Mouse (Mus musculus) urinary bladder, adult 18-20 months (tissue): ENCODE results near the gene Rbm5.
A peak's percentile ranks its signal among the peaks of the same experiment; 100 is the strongest.

Experiments
- DNase-seq, 2 experiments: peaks; one replicate each; pipeline ENCODE4 v3.0.0; 2022; ENCODE audit warnings: low spot score in 2 of 2, mixed read lengths in 2 of 2

Rbm5 gene

GRCm38 (mm10) chr9:107701594-107701993, 69.2 kb downstream of the Rbm5 start:
- peak; percentile 83 for DNase-seq

GRCm38 (mm10) chr9:107700114-107700571, 70.7 kb downstream of the Rbm5 start:
- no peak for DNase-seq

GRCm38 (mm10) chr9:107699376-107699980, 71.3 kb downstream of the Rbm5 start:
- DNase-seq: no peak

- DNase-seq: no peak
Observed at GRCm38 (mm10) chr9:107698611-107699190, 72.1 kb downstream of the Rbm5 start.

GRCm38 (mm10) chr9:107697811-107698521, 72.8 kb downstream of the Rbm5 start:
- no peak for DNase-seq

- DNase-seq: no peak
Observed at GRCm38 (mm10) chr9:107696845-107697610, 73.8 kb downstream of the Rbm5 start.

GRCm38 (mm10) chr9:107696106-107696479, 74.7 kb downstream of the Rbm5 start:
- no peak for DNase-seq

GRCm38 (mm10) chr9:107695441-107696105, 75.2 kb downstream of the Rbm5 start:
- no peak for DNase-seq

- no peak for DNase-seq
Observed at GRCm38 (mm10) chr9:107694627-107695026, 76.2 kb downstream of the Rbm5 start.

GRCm38 (mm10) chr9:107693433-107693987, 77.3 kb downstream of the Rbm5 start:
- DNase-seq: no peak

GRCm38 (mm10) chr9:107692785-107693184, 78.0 kb downstream of the Rbm5 start:
- DNase-seq: no peak

- no peak for DNase-seq
Observed at GRCm38 (mm10) chr9:107690391-107690790, 80.4 kb downstream of the Rbm5 start.
